Mouse (Mus musculus) CD4-positive naive resting alpha-beta T cell, adult 57 days (primary cell): ENCODE measurements around the gene H2-Eb2. TPM values are rescaled to one million over a fixed set of nuclear protein-coding genes. Genes with fewer than 3 reads are reported as not detected.

Experiments
- total RNA-seq: library from RNA; stranded (reverse); gene quantifications from one replicate; pipeline ENCODE4 v1.2.4, GENCODE M21; 2023

The H2-Eb2 gene
- total RNA-seq, result 0.95 TPM

DNA sequence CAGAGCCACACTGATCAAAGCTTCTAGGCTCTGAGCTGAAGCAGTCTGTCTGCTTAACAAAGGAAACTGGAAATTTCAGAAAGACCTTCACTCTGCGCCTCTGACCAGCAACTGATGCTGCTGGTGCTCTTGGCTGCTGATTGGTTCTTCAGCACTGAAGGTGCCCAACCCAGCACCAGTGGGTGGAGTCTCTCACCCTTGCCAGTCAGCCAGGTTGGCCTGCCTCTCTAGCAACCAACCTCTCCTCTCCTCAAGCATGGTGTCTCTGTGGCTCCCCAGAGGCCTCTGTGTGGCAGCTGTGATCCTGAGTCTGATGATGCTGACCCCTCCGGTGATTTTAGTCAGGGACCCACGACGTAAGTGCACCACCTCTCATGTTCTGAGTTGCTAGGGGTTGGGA, at the start of gene H2-Eb2:
Gene H2-Eb2, plus strand, starts transcription at position 230 of the 400 bp plus-strand sequence.

DNA sequence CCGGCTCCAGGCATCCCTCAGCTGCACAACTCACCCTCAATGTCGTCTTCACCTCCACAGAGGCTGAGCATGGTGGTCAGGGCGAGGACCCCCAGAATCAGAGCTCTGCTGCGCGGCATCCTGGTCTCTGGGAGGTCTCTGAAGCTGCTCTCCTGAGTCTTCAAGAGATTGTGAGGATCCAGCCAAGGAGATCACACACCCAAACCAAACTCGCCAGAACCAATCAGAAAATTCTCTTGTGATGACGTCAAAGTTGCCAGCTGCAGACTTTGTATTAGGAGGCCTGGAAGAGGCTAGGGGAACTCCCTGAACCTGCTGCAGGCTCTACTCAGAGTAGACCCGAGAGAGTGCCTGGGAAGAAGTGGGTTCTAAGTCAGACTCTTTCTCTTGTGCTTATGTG, 37.8 kb upstream of the H2-Eb2 start, which contains the start of gene H2-Aa:
Gene H2-Aa, minus strand, starts transcription at position 176 of the 400 bp plus-strand sequence.

DNA sequence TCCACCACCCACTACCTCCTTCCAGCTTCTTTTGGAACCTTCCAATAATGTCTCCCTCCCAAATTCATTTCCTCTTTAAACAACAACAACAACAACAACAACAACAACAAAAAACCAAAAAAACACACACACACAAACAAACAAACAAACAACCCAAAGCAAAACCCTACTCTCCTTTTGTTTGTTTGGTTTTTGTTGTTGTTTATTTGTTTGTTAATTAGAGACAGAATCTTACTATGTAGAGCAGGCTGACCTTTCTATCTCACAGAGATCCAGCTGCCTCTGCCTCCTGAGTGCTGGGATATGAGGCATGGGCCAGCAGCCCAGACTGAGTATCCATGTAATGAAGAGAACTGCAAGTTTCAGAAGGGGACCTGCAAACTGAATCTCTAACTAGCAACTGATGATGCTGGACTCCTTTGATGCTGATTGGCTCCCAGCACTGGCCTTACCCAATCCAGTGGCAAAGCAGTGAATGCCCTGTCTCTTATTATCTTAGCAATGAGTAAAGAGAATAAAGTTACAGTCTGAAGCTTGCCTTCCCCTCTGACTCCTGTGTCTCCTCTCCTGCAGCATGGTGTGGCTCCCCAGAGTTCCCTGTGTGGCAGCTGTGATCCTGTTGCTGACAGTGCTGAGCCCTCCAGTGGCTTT, 20.0 kb upstream of the H2-Eb2 start, which contains the start of gene H2-Eb1:
Gene H2-Eb1, plus strand, starts transcription at position 488 of the 651 bp plus-strand sequence.

DNA sequence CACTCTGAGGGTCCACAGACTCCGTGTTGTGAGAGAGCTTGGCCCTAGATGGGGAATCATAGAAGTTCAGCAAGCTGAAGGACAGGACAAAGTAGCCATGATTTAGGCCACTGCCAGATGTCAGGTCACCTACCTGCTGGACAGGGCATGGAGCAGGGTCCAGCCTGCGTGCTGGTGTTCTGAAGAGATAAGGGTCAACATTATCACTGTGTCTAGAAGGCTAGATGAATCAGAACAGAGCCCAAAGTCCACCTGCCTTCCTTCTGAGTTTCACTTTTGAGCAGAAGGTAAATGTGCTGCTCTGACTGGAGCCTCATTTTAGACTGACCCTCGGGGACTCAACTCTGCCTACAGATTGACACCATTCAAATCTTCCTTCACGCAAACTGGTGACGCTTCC, 29.1 kb downstream of the H2-Eb2 start, which contains the start of gene Btnl2:
Gene Btnl2, plus strand, starts transcription at position 284 of the 400 bp plus-strand sequence.

DNA sequence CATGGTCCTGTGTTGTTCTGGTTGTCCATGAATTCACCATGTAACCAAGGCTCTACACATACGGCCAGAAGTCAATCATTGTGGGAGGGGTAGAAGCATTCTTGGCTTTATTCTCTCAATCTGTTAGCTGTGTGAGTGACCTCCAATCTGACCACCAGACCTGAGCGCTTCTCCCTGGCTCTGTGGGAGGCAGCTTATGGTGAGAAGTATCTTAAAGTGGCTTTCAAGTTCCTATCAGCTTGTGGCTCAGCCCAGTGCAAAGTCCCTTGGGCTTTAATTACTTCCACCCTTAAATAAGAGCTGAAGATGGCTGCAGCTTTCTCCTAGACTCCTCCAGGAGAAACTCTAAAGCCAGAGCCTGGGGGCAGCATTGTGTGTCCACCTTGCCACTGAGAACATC, 51.4 kb downstream of the H2-Eb2 start, which contains the start of gene Btnl1:
Gene Btnl1, plus strand, starts transcription at position 286 of the 400 bp plus-strand sequence.

Other genes starting within 250 kb of the H2-Eb2 start
- gene H2-Oa, start 233.3 kb upstream of the H2-Eb2 start, total RNA-seq, result 8.9 TPM
- 41.5 TPM for gene H2-DMa, start 206.1 kb upstream of the H2-Eb2 start, total RNA-seq
- gene Brd2, start 203.0 kb upstream of the H2-Eb2 start, total RNA-seq, result 400 TPM
- 40.5 TPM for gene H2-DMb2, start 182.4 kb upstream of the H2-Eb2 start, total RNA-seq
- 26.0 TPM for gene H2-DMb1, start 172.6 kb upstream of the H2-Eb2 start, total RNA-seq
- 163 TPM for gene Tap1, start 138.1 kb upstream of the H2-Eb2 start, total RNA-seq
- gene Psmb9, start 137.9 kb upstream of the H2-Eb2 start, total RNA-seq, result 144 TPM
- 220 TPM for gene Psmb8, start 127.9 kb upstream of the H2-Eb2 start, total RNA-seq
- 147 TPM for gene Tap2, start 122.1 kb upstream of the H2-Eb2 start, total RNA-seq
- 92.6 TPM for gene H2-Ob, start 86.8 kb upstream of the H2-Eb2 start, total RNA-seq
- 189 TPM for gene H2-Ab1, start 68.0 kb upstream of the H2-Eb2 start, total RNA-seq
- gene H2-Aa, start 37.8 kb upstream of the H2-Eb2 start, total RNA-seq, result 180 TPM
- gene H2-Eb1, start 19.8 kb upstream of the H2-Eb2 start, total RNA-seq, result 143 TPM
- gene Btnl2, start 29.2 kb downstream of the H2-Eb2 start, total RNA-seq, result not detected
- not detected for gene Btnl1, start 51.5 kb downstream of the H2-Eb2 start, total RNA-seq
- gene BC051142, start 73.2 kb downstream of the H2-Eb2 start, total RNA-seq, result 1.2 TPM
- not detected for gene Btnl4, start 151.7 kb downstream of the H2-Eb2 start, total RNA-seq
- gene Btnl6, start 191.7 kb downstream of the H2-Eb2 start, total RNA-seq, result not detected
- gene Notch4, start 238.6 kb downstream of the H2-Eb2 start, total RNA-seq, result 1.6 TPM